Mouse (Mus musculus) layer of hippocampus, postnatal 36 days (tissue): ENCODE data around the gene Psme3. TPM values are rescaled to one million over a fixed set of nuclear protein-coding genes. Genes with fewer than 3 reads are reported as not detected.
A peak's percentile ranks its signal among the peaks of the same experiment; 100 is the strongest.
"Not testable (repeated sequence)": the region's sequence is repeated elsewhere in the genome, so short reads cannot be mapped to it uniquely, and the experiment has no call there.

Experiments used
- DNase-seq, 2 experiments: peaks; one replicate each; pipeline ENCODE4 v3.0.0; 2022
- total RNA-seq, 2 experiments: library from RNA; stranded (reverse); gene quantifications; 2 replicates each; pipeline ENCODE4 v1.2.3; 2021

The Psme3 gene
- total RNA-seq, 2 experiments from 2014 or later, result 121 to 122 TPM

- DNase-seq, result no peak
Measured at GRCm38 (mm10) chr11:101314567-101314966, 1.4 kb upstream of the Psme3 start.

- no peak for DNase-seq
Measured at GRCm38 (mm10) chr11:101315082-101315650, 847 bp upstream of the Psme3 start.

DNA sequence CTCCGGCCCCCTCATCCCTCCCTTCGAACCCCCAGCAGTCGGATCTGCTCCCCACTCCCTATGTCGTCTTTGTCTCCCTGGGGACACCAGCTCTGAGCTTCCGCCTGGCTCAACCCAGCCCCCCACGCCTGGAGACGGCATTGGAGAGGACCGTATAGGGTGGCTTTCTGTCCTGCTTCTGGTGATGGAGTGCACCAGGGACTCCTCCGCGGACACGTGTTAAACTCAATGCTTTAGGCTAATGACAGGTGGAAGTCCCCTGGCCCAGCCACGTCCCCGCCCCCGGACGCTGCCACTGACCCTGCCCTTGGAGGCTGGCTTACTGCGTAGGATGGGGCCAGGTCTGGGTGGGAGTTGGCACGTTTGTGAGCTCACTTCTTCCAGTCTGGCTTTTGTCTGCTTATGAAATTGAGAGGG lies 496 bp downstream of the Psme3 start:
- no peak for DNase-seq

- peak; percentile 72 to 73 for DNase-seq
Measured at GRCm38 (mm10) chr11:101323609-101324008, 7.6 kb downstream of the Psme3 start.

GRCm38 (mm10) chr11:101324763-101325162 lies 8.8 kb downstream of the Psme3 start, which contains the start of gene Aoc2:
Aoc2 (plus strand) TSS chr11:101325063.
- no peak for DNase-seq

GRCm38 (mm10) chr11:101325201-101325600 lies 9.2 kb downstream of the Psme3 start:
- not testable (repeated sequence) for DNase-seq

DNA sequence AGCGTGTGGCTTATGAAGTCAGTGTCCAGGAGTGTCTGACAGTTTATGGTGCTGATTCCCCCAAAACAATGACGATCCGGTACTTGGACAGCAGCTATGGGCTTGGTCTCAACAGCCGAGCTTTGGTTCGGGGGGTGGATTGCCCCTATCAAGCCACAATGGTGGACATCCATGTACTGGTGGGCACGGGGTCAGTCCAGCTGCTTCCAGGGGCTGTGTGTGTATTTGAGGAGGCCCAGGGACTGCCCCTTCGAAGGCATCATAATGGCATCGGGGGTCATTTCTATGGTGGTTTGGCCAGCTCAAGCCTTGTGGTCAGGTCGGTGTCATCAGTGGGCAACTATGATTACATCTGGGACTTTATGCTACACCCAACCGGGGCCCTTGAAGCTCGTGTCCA lies 10.1 kb downstream of the Psme3 start:
- DNase-seq, result no peak

DNA sequence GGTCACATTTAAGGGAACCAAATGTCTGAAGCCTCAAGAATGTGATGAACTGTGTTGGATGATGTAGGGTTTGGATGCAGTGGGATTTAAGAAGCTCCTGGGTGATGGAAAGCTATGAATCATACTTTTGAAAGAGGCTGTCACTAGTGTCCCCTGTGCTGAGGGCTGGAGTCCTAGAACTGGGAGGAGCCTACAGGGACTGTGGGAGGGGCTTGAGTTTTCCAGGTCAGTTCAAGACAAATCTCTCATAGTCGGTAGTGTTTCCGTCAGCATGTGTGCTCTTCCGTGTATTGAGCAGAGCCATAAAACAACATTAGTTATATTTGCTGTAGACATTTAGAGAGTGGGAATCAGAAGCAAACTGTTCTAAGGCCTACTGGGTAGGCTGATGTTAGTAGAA lies 11.3 kb downstream of the Psme3 start:
- peak in 1 of 2 experiments; percentile 8 for DNase-seq

DNA sequence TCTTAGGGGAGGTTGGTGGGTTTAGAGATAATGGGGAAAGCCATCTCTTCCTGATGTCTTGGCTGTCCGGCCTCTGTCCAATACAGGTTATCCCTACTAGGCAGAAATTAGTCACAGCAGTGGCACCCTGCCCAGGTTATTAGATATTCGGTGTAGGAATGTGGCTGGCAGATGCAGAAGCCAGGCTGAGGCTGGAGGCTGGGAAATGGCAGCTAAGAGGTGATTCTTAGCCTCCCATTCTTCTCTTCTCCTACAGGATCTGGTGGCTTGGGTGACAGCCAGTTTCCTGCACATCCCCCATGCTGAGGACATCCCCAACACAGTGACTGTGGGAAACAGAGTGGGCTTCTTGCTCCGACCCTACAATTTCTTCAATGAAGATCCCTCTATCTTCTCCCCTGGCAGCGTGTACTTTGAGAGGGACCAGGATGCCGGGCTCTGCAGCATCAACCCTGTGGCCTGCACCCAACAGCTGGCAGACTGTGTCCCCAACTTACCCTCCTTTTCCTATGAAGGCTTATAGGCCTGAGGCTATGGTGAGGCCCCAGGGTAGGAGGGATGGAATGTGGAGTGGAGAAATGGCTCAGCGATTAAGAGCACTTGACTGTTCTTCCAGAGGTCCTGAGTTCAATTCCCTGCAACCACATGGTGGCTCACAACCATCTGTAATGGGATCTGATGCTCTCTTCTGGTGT lies 13.1 kb downstream of the Psme3 start:
- peak; percentile 40 to 48 for DNase-seq

DNA sequence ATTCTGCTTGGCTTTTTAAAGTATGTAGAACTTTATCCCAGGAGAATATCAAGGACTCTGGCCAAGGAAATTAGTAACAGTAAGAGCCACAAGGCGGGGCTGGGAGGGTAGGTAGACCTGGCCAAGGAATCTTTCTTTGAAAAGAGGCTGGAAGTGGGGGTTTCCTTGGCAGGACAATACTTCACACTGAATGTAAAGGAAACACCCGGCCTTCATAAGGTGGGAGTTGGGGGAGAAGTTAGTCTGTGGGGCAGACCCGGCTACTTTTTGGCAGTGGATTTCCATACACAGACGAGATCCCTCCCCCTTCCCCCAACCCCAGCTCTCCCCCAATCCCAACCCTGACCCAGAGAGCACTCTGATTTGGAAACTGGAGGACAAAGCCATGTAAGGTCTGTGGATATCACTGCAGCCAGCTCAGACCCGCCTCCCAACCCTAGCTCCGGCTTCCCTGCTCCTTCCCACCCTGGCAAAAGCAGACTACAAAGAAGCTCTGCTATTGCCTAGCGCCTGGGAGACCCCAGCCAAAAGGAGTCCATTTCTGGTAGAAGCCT lies 14.4 kb downstream of the Psme3 start, which contains the start of gene Aoc3:
Gene Aoc3, plus strand, starts transcription at position 235 of the 554 bp plus-strand sequence.
- DNase-seq, result no peak

DNA sequence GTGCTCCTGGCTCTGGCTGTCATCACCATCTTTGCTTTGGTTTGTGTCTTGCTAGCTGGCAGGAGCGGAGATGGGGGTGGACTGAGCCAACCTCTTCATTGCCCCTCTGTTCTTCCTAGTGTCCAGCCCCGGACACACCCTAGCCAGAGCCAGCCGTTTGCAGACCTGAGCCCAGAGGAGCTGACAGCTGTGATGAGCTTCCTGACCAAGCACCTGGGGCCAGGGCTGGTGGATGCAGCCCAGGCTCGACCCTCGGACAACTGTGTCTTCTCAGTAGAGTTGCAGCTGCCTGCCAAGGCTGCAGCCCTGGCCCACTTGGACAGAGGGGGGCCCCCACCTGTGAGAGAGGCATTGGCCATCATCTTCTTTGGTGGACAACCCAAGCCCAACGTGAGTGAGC lies 14.9 kb downstream of the Psme3 start:
- DNase-seq, result not testable (repeated sequence)

- DNase-seq, result no peak
Measured at GRCm38 (mm10) chr11:101332537-101332936, 16.5 kb downstream of the Psme3 start.

- no peak for DNase-seq
Measured at GRCm38 (mm10) chr11:101334023-101334422, 18.0 kb downstream of the Psme3 start.

DNA sequence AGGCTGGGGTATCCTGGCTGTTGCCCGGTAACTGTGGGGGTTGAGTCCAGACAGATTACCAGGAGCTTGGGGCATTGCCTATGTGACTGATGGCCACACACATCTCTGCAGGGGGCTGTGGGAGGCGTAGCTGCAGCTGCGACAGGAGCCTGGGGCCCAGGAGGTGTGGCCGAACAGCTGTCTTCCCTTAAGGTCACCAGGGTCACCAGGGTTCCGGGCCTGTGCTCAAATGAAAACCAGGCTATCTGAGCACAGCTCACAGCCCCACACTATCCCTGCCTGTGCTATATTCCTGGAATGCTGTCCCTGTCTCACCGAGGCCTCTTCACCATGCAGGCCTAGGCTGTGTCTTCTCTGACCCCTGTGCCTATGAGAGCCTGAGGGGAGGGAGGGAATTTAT lies 18.5 kb downstream of the Psme3 start:
- no peak for DNase-seq

DNA sequence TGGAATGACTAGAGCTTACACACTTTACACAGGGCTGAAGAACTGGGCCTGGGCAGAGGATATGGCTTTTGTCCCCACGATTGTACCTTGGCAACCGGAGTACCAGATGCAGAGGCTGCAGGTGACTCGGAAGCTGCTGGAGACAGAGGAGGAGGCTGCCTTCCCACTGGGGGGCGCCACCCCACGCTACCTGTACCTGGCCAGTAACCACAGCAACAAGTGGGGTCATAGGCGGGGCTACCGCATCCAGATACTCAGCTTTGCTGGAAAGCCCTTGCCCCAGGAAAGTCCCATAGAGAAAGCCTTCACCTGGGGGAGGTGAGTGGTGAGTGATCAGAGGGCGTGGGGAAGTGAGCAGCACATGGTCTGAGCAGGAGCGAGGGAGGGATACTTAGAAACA lies 19.7 kb downstream of the Psme3 start:
- DNase-seq, result no peak

DNA sequence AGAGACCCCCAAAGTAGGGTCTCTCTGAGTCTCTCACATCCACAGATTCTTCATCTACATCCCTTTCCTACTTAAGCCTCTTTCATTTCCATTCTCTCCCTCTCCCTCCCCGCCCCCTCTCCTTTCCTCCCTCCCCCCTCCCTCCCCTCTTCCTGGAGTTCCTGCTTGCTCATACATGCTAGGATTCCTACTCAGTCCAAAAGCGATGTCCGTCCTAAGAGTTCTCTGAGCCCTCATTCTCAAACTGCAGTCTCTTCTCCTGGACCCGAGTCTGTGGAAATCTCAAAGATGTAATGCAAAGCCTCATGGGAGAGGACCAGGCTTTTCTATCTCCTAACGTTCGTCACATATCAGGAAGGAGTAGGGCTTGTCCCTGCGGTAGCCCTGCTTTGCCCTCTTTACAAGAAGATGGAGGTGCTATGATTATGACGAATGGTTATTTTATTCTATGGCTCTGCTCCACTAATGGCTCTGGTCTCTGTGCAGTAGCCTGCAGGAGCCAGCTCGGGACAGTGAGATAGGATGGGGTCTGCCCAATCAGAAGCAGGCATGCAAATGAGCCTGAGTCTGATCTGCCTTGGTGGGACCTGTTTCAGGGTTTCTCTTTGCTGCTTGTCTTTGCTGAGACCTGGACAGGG lies 22.2 kb downstream of the Psme3 start:
- no peak for DNase-seq

DNA sequence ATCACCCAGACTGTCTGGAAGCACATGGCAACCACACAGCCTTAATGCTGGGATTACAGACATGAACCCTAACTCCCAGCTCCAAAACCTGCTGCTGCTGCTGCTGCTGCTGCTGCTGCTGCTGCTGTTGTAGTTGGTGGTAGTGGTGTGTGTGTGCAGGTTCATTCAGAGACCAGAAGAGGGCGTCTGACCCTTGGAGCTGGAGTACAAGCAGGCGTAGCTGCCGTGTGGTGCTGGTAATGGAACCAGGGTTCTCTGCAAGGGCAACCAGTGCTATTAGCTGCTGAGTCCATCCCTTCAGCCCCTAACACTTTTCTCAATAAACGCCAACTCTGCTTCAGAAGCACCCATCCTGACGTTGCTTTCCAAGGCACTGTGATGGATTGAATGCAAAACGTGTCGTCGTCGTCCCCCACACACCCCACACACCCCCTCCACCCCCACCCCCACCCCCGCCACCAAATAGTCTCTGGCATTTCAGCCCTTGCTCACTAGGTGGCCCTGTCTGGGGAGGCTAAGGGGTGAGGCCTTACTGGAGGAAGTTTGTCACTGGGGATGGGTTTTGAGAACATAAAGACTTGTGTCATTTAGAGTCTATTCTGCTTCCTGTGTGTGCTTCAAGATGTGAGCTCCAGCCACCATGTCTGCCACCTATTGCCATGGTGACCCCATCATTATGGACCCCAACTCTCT lies 31.2 kb downstream of the Psme3 start:
- no peak for DNase-seq

- no peak for DNase-seq
Measured at GRCm38 (mm10) chr11:101348774-101349173, 32.8 kb downstream of the Psme3 start.

DNA sequence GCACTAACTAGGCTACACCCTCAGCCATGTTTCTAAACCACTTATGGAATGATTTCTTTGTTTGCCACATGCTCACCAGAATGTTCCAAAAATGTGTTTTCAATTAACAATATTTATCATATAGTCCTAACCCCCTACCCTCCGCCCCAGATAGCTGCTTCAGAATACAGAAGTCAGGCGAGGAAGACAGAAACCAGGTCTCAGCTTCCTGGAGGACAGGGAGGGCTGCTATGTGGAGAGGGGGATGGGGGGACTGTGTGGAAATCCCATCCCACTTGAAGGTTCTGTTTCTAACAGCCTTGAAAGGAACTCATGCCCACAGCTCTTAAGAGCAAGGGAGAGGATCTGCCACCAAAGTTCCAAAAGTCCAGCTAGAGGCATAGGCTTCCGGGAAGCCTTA lies 33.2 kb downstream of the Psme3 start:
- DNase-seq, result no peak

GRCm38 (mm10) chr11:101351100-101351720 lies 35.2 kb downstream of the Psme3 start:
- DNase-seq, result no peak

DNA sequence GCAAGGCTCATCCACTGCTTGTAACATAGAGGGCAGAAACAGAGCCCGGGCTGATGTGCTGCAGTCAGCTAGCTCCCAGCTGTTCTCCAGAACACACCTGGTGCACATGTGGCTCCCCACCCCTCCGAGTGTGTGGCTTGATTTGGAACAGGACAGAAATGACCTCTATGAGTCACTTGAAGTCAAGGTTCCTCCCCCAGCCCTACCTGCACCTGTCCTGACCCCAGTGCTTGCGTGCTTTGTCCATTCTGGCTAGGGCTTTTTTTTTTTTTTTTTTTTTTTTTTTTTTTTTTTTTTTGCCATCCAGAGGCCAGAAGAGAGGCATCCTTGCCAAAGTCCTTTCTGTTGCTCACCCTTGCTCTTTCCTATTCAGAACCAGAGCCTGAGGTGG lies 35.7 kb downstream of the Psme3 start:
- DNase-seq, result no peak

DNA sequence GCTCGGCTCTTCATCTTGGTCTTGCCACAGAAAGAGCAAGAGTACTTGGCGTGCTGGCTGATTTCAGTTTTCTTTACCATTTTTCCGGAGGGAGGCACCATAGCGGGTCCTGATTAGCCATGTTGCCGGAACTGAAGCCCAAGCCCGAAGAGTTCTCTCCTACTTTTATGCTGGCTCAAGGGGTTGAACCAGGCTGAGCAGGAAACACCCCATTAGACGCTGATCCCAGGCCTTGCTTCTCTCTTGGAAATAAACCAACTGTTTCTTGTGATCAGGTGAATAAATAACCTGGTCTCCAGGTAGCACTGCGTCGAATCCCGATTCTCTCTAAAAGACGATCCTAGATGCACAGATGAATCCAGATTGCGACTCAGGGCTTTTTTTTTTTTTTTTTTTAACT lies 37.4 kb downstream of the Psme3 start:
- DNase-seq, result no peak
